Mouse (Mus musculus) CH12F3 (cell line): Measurements from ENCODE around the gene Hoxc9.

Experiments
- in situ Hi-C: fragments of 300-500 bp; cut with MboI; formaldehyde crosslinking; loops from 2 replicates; pipeline ENCODE4 v1.14.3; 2020; ENCODE audit warnings: low sequenced_read_pairs

The Hoxc9 gene

DNA sequence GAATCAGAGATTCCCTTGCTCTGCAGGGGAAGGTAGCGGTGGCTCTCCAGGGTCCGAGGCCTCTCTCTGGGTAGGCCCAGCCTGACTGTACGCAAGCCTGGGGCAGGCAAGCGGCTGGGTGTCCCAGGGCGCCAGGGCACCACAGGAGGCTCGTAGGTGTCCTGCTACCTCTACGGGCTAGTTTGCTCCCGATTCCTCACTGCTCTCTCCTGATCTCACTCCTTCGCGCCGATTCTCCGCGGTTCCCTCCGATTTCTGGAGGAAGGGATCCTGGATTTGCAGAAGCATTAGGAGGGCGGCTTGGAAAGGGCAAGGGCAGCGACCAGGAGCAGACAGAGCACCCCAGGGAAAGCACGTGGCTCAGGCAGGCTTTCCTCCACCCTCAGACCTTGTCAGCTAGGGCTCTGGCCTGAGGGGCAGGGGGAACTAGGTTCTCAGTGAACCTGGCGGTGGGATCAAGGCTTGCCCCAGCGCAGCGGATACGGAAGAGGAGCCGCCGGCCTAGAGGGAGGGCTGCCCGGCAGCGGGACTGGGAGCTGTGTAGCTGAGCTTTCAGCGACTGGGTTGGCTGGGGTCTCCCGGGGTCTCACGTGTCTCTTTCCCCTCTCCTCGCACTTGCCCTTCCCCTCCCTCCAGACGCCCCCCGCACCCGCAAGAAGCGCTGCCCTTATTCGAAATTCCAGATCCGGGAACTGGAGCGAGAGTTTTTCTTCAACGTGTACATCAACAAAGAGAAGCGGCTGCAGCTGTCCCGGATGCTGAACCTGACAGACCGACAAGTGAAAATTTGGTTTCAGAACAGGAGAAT is 20.2 kb upstream of the Hoxc9 start:
- in situ Hi-C loops, result no loop called here

DNA sequence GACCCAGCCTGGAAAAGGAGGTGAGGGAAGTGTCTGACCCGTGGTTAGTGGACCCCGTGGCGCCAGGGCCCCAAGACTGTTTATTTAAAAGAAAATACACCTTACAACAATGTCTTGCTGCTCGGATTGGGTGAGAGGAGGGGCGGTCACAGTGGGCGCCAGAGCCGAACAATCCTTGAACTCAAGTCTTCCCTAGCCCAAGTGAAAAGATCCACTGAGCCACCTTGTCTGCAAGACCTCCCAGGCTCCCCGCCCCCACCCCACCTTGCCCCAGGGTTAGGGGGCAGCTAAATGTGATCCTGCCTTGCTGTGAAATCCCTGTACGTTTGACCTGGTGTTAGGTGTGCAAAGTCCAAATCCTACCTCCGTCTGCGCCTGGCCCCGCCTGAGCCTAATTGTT is 19.3 kb upstream of the Hoxc9 start:
- in situ Hi-C loops, result no loop called here

DNA sequence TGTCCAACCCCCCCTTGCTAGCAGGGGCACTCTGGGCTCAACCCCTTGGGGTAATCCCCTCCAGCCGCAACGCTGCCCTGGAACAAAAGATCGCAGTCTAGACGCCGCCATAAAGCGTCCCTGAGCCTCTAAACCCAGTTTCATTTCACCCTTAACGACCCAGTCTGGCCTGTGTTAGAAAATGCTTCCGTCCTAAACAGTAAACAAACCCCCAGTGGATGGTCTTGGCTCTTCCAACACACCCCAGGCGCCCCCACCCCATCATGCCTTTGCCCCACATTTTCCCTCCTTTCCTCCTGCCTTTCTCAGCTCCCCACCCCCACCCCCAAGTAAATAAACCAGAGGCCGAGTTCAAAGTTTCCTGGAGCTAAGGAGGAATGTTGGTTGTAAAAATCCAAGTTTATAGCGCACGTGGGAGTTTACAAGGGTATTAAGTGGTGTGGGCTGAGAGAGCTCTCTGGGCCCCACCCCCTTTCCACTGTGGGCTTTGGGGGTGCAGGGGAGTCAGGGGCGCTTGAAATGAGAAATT is 16.5 kb upstream of the Hoxc9 start:
- in situ Hi-C loops, result no loop called here

DNA sequence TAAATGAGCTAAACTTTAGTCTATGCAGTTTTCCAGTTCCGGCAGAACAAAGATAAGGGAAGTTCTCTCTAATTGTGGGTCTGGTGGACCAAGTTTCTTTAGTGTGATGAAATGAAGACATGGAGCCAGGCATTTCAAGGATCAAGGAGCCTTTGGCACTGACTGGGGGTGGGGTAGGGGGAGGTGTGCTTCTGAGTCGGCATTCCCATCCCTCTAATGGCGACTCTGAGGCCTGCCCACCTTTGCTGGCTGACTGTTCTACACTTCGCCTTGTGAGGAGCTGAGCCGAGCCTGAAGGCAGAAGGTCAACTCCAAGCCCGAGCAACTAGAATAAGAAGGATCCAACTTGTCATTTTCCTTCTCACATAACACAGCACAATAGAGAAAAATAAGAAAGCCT is 14.5 kb upstream of the Hoxc9 start:
- in situ Hi-C loops, result no loop called here

DNA sequence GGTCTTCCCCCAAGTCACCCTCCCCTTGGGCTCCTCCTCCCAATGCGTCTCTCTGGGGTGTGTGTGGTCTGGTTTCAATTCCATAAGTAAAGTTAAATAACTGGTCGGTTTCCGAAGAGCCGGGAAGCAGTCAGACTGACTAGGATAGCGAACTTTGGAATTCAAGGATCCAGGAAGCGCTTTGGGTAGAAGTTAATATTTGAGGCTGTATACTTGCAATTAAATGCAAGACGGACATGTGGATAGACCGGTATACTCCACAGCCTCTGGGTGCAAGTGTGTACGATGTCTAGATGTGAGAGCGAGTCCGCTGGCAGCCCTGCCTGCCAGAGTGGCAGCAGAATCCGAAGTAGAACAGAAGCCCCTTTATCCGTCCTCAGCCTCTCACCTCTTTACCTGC is 13.7 kb upstream of the Hoxc9 start:
- in situ Hi-C loops, result no loop called here

DNA sequence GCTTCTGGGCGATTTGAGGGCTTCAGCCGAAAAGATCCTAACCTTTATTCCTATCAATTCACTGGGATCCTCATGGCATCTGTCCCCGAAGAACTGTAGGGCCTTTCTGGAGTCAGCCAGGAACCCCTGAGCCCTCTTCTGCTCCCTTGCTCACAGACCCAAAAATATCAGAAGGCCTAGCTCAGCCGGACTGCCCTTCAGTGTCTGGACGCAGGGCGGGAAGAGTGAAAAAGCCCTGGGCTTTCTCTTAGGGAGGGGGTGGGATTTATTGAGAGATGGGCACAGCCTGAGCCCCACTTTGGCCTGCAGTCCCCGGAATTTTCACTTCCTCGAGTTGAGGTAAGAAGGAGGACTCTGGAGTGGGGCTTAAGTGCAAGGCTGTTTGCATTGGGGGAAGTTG is 13.0 kb upstream of the Hoxc9 start:
- in situ Hi-C loops, result no loop called here

- in situ Hi-C loops, result no loop called here
Observed at GRCm38 (mm10) chr15:102963671-102964640, 12.3 kb upstream of the Hoxc9 start.

- in situ Hi-C loops, result no loop called here
Observed at GRCm38 (mm10) chr15:102965003-102965891, 11.0 kb upstream of the Hoxc9 start.

DNA sequence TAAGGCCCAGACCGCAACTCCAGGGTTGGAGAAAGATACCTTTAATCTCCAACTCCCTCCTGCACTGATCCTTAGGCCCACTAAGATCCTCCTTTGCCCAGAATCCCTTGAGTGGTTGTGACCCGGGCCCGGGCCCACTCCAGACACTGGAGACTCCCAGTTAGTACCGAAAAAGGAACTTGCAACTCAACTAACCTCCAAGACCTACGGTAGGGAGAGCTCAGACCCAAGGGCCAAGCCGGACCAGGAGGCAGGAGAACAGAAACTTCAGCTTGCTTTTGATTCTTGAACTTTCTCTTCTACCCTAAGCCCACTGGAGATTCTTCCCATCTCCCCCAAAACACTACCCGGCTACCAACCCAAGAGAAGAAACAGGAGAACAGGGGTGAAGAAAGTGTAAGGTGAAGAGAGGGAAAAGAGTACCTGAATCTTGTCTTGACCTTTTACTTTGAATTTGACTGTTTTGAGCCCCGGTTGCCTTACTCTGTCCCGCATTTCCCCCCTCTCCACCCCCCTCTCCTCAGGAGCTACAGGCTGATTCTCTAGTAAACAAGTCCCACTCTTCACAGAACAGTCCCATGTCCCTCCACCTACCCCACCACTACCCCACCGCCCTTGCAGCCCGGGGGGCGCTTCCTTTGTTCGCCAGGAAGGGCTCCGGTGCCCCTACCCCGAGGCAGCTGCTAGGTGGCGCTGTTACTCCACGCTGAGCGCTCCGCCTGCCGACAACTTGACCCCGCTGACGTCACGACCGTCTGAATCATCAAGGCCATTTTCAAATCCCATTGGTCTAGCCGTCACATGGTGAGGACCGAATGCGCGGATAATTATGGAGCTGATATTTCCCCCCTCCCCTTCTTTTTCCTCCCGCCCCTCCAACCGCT is 10.1 kb upstream of the Hoxc9 start:
- in situ Hi-C loops, result no loop called here

GRCm38 (mm10) chr15:102966776-102967311 is 9.4 kb upstream of the Hoxc9 start, which contains the start of gene Hoxc10:
TSS of gene Hoxc10 (plus strand) at chr15:102966796.
- in situ Hi-C loops, result no loop called here

GRCm38 (mm10) chr15:102967312-102967510 is 9.0 kb upstream of the Hoxc9 start, which contains the start of gene Hoxc5:
TSS of gene Hoxc5 (plus strand) at chr15:102967443.
- in situ Hi-C loops, result no loop called here

DNA sequence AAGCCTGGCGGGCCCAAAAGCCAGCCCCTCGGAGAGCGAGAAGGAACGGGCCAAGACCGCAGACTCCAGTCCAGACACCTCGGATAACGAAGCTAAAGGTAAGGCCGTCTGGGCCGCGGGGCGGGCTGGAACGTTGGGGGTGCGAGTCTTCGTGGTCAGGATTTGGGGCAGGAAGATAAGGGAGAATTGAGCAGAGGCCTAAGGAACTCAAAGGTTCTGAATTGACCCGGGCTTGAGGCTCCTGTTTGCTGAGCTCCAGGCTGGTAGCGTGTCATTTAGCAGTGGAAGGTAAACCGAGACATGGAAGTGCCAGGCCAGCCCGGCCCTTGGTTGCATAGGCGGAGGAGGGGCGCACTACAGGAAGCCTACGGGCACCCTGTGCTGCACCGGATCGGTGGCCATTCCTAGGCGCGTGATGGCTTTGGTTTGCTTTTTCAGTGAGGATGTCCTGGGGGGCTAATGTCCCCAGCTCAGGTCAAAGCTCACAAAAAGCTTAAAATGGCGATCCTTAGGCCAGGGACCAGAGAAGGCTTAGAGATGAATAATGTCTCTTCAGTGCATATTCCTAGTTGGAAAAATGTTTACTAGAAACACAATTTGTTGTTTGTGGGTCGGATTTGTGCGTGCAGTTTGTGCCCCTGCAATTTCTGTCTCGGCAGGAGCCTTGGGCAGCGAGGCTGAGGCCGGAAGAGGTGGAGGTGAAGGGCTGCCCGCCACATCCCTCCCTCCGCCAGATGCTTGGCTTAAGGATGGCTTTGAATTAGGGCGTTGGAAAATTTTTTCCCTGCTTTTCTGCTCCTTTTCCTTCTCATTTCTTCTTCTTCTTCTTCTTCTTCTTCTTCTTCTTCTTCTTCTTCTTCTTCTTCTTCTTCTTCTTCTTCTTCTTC is 8.5 kb upstream of the Hoxc9 start:
- in situ Hi-C loops, result no loop called here

DNA sequence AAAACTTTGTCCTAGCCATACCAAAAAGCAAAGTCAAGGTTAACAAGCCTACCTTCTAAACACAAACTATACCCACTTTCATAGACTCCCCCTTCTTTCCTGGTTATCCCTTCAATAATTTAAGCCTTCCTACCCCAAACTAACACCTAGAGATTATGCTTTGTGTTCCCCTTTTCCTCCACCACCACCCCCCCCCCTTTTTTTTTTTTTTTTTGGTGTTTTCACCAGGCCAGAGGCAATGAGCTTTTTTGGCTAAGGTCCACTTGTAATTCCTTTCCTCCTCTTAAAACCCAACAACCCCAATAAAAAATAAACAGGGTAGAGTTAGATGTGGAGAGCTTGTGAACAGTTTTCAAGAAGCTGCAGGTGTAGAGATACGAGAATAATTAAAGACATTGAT is 6.9 kb upstream of the Hoxc9 start:
- in situ Hi-C loops, result no loop called here

DNA sequence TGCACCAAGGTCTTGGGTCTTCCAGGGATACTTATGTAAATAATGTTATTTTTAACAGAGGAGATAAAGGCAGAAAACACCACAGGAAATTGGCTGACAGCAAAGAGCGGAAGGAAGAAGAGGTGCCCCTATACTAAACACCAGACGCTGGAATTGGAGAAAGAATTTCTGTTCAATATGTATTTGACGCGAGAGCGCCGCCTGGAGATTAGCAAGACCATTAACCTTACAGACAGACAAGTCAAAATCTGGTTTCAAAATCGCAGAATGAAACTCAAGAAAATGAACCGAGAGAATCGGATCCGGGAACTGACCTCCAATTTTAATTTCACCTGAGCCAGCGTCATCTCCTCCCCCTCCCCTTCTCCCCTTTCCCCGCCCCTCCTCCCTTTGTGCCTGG is 5.5 kb upstream of the Hoxc9 start:
- in situ Hi-C loops, result no loop called here

GRCm38 (mm10) chr15:102972254-102972653 is 4.0 kb upstream of the Hoxc9 start:
- in situ Hi-C loops, result no loop called here

DNA sequence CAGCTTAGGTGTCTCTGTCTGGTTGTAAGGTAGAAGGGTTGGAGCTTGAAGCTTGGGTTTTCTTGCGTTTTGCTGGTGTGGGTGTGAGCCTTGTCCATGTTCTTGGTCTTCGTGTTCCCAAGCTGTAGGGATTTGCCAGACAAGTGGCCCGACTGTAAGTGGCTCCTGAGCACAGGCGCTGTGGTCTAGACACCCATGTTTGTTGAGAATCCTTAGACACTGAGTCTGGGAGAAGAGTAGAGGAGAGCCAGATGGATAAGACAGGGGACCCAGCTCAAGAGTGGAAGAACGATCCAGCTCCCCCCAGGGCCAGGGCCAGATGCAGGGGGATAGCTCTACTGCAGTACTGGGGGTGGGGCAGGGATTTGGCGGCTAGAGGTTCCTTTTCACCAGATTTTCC is 3.5 kb upstream of the Hoxc9 start:
- in situ Hi-C loops, result no loop called here

DNA sequence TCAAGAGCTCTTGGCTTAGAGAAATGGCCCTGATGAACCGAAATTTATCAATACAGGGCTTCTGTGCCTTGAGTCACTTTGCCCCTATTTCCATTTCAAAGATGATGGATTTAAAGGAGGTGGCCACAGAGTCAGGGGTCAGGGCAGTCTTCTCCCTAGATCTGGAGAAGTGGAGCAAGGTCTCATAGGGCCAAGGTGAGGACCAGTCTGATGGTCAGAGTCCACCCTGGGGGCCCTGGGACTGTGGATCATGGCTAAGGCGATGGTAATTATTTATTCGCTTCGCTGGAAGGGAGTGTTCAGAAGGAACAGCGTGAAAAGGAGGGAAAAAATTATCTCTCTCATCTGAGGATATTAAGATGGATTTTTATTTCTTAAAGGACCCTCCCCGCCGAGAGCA is 1.2 kb upstream of the Hoxc9 start:
- in situ Hi-C loops, result loop anchor here (25.0 kb wide), 1 partner anchor 337 kb away; the partner anchor contains the start of gene Gpr84

- in situ Hi-C loops, result loop anchor here (25.0 kb wide), 1 partner anchor 337 kb away; the partner anchor contains the start of gene Gpr84
Observed at GRCm38 (mm10) chr15:102975688-102976111, 539 bp upstream of the Hoxc9 start.
